Mouse (Mus musculus) forebrain, embryonic 12.5 days (tissue): ENCODE data around the gene Hsd17b6. TPM values are rescaled to one million over a fixed set of nuclear protein-coding genes. Genes with fewer than 3 reads are reported as not detected.

ENCODE experiments used
- ATAC-seq: fragments of 200-750 bp; cut with Nextera tagmentation; 2 replicates; pipeline ENCODE4 v1.8.0; 2017; ENCODE audit warnings: moderate TSS enrichment; ENCODE audit not compliant: low FRiP score
- H3K27ac ChIP-seq: fragments of 300-500 bp; sonication (generic); 2 replicates; pipeline ENCODE4 v1.5.1; 2016; ENCODE audit warnings: mild to moderate bottlenecking
- H3K27me3 ChIP-seq: fragments of 300-500 bp; sonication (generic); 2 replicates; pipeline ENCODE4 v1.6.1; 2016; ENCODE audit warnings: mild to moderate bottlenecking
- H3K36me3 ChIP-seq: fragments of 300-500 bp; sonication (generic); replicated peaks from 2 replicates; pipeline ENCODE4 v1.6.1; 2016; ENCODE audit warnings: mild to moderate bottlenecking
- H3K4me1 ChIP-seq: fragments of 300-500 bp; sonication (generic); 2 replicates; pipeline ENCODE4 v1.6.1; 2016
- H3K4me2 ChIP-seq: fragments of 300-500 bp; sonication (generic); 2 replicates; pipeline ENCODE4 v1.6.1; 2016; ENCODE audit warnings: mild to moderate bottlenecking, moderate library complexity
- H3K4me3 ChIP-seq: fragments of 300-500 bp; sonication (generic); replicated peaks from 2 replicates; pipeline ENCODE4 v1.5.1; 2016; ENCODE audit warnings: mild to moderate bottlenecking
- H3K9ac ChIP-seq: fragments of 300-500 bp; sonication (generic); 2 replicates; pipeline ENCODE4 v1.6.1; 2016; ENCODE audit warnings: mild to moderate bottlenecking
- H3K9me3 ChIP-seq: fragments of 300-500 bp; sonication (generic); 2 replicates; pipeline ENCODE4 v1.6.1; 2016
- whole genome bisulfite sequencing: fragments of 180-500 bp; shearing (Covaris S2); methylation state at CpG from one replicate; pipeline ENCODE4 v1.1.7; 2016; 5-methylcytosine and 5-hydroxymethylcytosine counted together
- polyA plus RNA-seq: library from polyadenylated mRNA; unstranded; fragments of >200 nt; fragmentation: Nextera tagmentation; extraction: Ambion mirVana; gene quantifications from 2 replicates; pipeline ENCODE4 v1.2.1, GENCODE M21; 2016

Hsd17b6 gene
- polyA plus RNA-seq, 1 experiment from 2014 or later: not detected

DNA sequence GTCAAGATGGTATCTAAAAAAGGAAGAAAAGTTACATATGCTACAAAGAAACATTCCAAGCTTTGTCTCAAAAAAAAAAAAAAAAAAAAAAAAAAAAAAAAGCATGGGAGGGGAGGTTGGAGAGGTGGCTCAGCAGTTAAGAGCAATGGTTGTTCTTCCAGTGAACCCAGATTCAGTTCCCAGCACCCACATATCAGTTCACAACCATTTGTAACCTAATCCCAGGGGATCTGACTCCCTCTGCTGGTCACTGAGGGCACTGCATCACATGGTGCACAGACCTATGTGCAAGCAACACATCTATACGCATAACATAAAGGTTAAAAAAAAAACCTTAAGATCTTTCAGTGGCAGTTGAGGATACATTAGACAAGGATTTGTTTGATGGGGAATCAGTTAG lies 9.2 kb downstream of the Hsd17b6 start:
- 0 out of 2 replicates have a peak, but pooled peaks cover 3% of the 10 kb centered on the region for H3K9me3 ChIP-seq
- H3K27me3 ChIP-seq: no peaks in the 10 kb centered on the region
- H3K36me3 ChIP-seq: no peaks in the 10 kb centered on the region
- H3K4me1 ChIP-seq: no peaks in the 10 kb centered on the region
- H3K4me2 ChIP-seq: no peak overlapping the region
- no peak overlapping the region for H3K4me3 ChIP-seq
- no peak for ATAC-seq
- WGBS: 93% methylated on average over 1 of the region's 1 CpGs
- H3K27ac ChIP-seq: no peak overlapping the region
- H3K9ac ChIP-seq: no peak overlapping the region

DNA sequence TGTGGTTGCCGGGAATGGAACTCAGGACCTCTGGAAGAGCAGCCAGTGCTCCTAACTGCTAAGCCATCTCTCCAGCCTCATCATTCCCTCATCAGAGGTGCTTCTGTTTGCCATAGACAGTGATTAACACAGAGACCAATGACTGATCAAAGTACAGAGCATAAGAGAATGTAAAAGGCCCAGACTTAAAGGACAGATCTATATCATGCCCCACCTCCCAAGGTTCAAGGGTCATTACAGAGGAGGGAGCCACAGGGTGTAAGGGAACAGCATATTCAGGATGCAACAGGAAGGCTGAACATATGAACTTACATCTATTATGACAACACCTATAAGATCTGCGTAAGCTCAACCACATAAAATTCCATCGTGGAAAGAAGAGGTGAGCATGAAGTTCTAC lies 10.7 kb downstream of the Hsd17b6 start:
- H3K9me3 ChIP-seq: 0 out of 2 replicates have a peak, but pooled peaks cover 3% of the 10 kb centered on the region
- no peaks in the 10 kb centered on the region for H3K27me3 ChIP-seq
- H3K27ac ChIP-seq: no peak overlapping the region
- H3K9ac ChIP-seq: no peak overlapping the region
- no peaks in the 10 kb centered on the region for H3K4me1 ChIP-seq
- H3K4me3 ChIP-seq: no peak overlapping the region
- H3K36me3 ChIP-seq: no peaks in the 10 kb centered on the region
- no peak overlapping the region for H3K4me2 ChIP-seq
- WGBS: 93% methylated on average over 3 of the region's 3 CpGs
- no peak for ATAC-seq

- Histone ChIP-seq H3K4me1 (peaks cover 24% of the 10 kb centered on the region), H3K9me3 (no peaks in the 10 kb centered on the region), H3K36me3 (no peaks in the 10 kb centered on the region), H3K4me3 (no peak overlapping the region), H3K4me2 (peak overlapping the region; percentile 33), H3K27ac (peak overlapping the region; percentile 75), H3K9ac (no peak overlapping the region; the same call in 1 of the 2 replicates), H3K27me3 (no peaks in the 10 kb centered on the region)
- WGBS: 14% methylated on average over 8 of the region's 8 CpGs
- ATAC-seq: no peak; the same call in 1 of the 2 replicates
These were observed 21.8 kb downstream of the Hsd17b6 start for GRCm38 (mm10) chr10:127985601-127986000.

GRCm38 (mm10) chr10:127984650-127985049 lies 22.8 kb downstream of the Hsd17b6 start:
- Histone ChIP-seq H3K9me3 (no peaks in the 10 kb centered on the region), H3K36me3 (no peaks in the 10 kb centered on the region), H3K4me1 (peaks cover 24% of the 10 kb centered on the region), H3K9ac (no peak overlapping the region), H3K27me3 (no peaks in the 10 kb centered on the region), H3K4me2 (no peak overlapping the region), H3K4me3 (no peak overlapping the region), H3K27ac (0 out of 2 replicates have a peak overlapping the region, but pooled peaks have one; percentile 75)
- no peak for ATAC-seq
- WGBS: 77% methylated on average over 5 of the region's 5 CpGs

- Histone ChIP-seq H3K27ac (no peak overlapping the region), H3K36me3 (no peaks in the 10 kb centered on the region), H3K4me2 (no peak overlapping the region), H3K4me1 (peaks cover 4% of the 10 kb centered on the region; the same call in 1 of the 2 replicates), H3K9ac (no peak overlapping the region), H3K27me3 (no peaks in the 10 kb centered on the region), H3K9me3 (no peaks in the 10 kb centered on the region), H3K4me3 (no peak overlapping the region)
- 3% methylated on average over 1 of the region's 1 CpGs for WGBS
- no peak for ATAC-seq
These were observed 31.9 kb downstream of the Hsd17b6 start for GRCm38 (mm10) chr10:127975503-127975902.

DNA sequence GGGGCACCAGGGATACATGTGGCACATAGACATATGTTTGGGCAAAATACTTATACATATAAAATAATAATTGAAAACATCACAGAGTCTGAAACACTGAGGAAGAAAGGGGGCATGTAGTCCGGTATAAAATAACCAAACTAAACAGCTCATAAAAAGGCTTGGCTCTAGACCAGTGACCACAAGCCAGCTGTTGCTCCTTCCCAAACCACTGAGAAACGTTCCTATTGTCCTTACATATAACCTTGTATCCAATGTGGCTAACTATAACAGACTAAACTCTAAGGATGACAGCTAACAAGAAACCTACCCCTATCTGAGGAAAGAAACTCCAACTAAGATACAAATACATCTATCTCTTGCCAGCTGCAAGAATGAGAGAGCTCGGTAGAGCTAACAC lies 33.3 kb downstream of the Hsd17b6 start:
- H3K36me3 ChIP-seq: no peaks in the 10 kb centered on the region
- WGBS: 87% methylated on average over 3 of the region's 3 CpGs
- H3K9ac ChIP-seq: no peak overlapping the region
- H3K9me3 ChIP-seq: no peaks in the 10 kb centered on the region
- peaks cover 4% of the 10 kb centered on the region; the same call in 1 of the 2 replicates for H3K4me1 ChIP-seq
- H3K4me2 ChIP-seq: no peak overlapping the region
- H3K27me3 ChIP-seq: no peaks in the 10 kb centered on the region
- no peak for ATAC-seq
- H3K4me3 ChIP-seq: no peak overlapping the region
- H3K27ac ChIP-seq: no peak overlapping the region

DNA sequence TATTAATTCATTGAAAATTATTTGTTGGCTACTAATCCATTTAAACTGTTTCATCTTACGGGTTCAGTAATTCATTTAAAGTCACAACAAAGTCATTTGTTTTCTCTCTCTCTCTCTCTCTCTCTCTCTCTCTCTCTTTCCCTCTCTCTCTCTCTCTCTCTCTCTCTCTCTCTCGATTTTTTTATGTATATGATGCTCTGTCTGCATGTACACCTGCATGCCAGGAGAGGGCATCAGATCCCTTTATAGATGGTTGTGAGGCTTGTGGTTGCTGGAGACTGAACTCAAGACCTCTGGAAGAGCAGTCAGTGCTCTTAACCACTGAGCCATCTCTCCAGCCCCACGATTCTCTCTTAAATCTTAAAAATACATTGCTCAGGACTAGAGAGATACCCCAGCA lies 36.3 kb downstream of the Hsd17b6 start:
- H3K4me1 ChIP-seq: peaks cover 4% of the 10 kb centered on the region; the same call in 1 of the 2 replicates
- H3K9me3 ChIP-seq: no peaks in the 10 kb centered on the region
- ATAC-seq: no peak
- no peak overlapping the region for H3K4me3 ChIP-seq
- no peaks in the 10 kb centered on the region for H3K27me3 ChIP-seq
- no peak overlapping the region for H3K4me2 ChIP-seq
- no peak overlapping the region for H3K27ac ChIP-seq
- H3K9ac ChIP-seq: no peak overlapping the region
- no peaks in the 10 kb centered on the region for H3K36me3 ChIP-seq
- 68% methylated on average over 3 of the region's 3 CpGs for WGBS

DNA sequence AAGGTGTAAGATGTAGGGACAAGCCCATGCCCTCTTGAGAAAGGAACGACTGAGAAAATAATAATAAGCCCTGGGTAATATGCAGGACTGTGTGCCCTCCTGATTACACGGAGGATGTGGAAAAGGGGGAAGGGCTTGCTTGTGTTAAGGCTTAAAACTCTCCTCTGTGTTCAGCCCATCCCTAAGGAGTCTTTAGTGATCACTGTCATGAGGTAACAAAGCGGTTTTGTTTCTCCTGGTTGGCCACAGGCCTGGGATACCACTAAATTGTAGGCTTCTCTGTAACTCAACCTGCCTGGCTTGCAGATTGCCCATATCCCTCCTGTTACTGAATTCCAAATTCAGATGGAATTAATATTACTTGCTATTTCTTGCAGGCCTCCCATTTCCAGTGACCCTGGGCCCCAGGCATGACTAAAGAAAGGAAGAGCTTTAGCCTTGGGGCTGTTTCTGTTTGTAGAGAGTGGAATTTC lies 37.0 kb downstream of the Hsd17b6 start:
- Histone ChIP-seq H3K9ac (no peak overlapping the region), H3K9me3 (no peaks in the 10 kb centered on the region), H3K4me3 (no peak overlapping the region), H3K36me3 (no peaks in the 10 kb centered on the region), H3K27ac (no peak overlapping the region), H3K4me2 (no peak overlapping the region), H3K4me1 (peaks cover 2% of the 10 kb centered on the region; the same call in 1 of the 2 replicates), H3K27me3 (no peaks in the 10 kb centered on the region)
- no peak for ATAC-seq
- WGBS: 64% methylated on average over 3 of the region's 3 CpGs

- WGBS: 83% methylated on average over 4 of the region's 4 CpGs
- no peaks in the 10 kb centered on the region for H3K4me1 ChIP-seq
- H3K27me3 ChIP-seq: no peaks in the 10 kb centered on the region
- no peak overlapping the region for H3K27ac ChIP-seq
- H3K4me3 ChIP-seq: no peak overlapping the region
- H3K9ac ChIP-seq: no peak overlapping the region
- ATAC-seq: no peak
- H3K4me2 ChIP-seq: no peak overlapping the region
- no peaks in the 10 kb centered on the region for H3K36me3 ChIP-seq
- H3K9me3 ChIP-seq: no peaks in the 10 kb centered on the region
These were observed 37.6 kb downstream of the Hsd17b6 start for GRCm38 (mm10) chr10:127969820-127970219.

- Histone ChIP-seq H3K9ac (no peak overlapping the region), H3K4me3 (no peak overlapping the region), H3K36me3 (no peaks in the 10 kb centered on the region), H3K27ac (no peak overlapping the region), H3K27me3 (no peaks in the 10 kb centered on the region), H3K4me2 (no peak overlapping the region), H3K4me1 (no peaks in the 10 kb centered on the region), H3K9me3 (no peaks in the 10 kb centered on the region)
- no peak for ATAC-seq
- WGBS: 91% methylated on average over 6 of the region's 6 CpGs
These were observed 40.9 kb downstream of the Hsd17b6 start for GRCm38 (mm10) chr10:127966506-127966905.

GRCm38 (mm10) chr10:127964004-127964403 lies 43.4 kb downstream of the Hsd17b6 start:
- WGBS: 81% methylated on average over 3 of the region's 3 CpGs
- no peak overlapping the region for H3K9ac ChIP-seq
- H3K27ac ChIP-seq: no peak overlapping the region
- no peak overlapping the region for H3K4me2 ChIP-seq
- no peaks in the 10 kb centered on the region for H3K36me3 ChIP-seq
- ATAC-seq: no peak
- H3K27me3 ChIP-seq: no peaks in the 10 kb centered on the region
- H3K4me1 ChIP-seq: no peaks in the 10 kb centered on the region
- no peak overlapping the region for H3K4me3 ChIP-seq
- H3K9me3 ChIP-seq: no peaks in the 10 kb centered on the region

DNA sequence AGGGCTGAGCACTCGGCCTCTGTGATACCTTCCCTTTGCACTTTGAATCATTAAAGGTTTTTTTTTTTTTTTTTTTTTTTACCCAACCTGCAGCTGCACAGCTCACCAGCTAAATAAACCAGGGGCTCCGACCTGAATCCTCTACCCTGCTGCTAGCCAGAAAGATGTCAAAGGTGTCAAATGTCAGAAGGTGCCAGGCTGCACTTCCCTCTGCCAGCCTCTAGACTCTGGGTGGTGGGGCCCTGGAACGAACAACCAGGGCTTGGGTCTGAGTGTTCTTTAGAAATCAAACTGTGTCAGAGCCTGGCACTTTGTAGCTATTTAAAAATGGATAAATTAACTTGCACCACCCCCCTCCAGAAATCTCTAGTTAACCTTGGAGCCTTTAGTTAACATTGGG lies 45.0 kb downstream of the Hsd17b6 start:
- 74% methylated on average over 3 of the region's 3 CpGs for WGBS
- no peak for ATAC-seq
- Histone ChIP-seq H3K36me3 (no peaks in the 10 kb centered on the region), H3K27me3 (no peaks in the 10 kb centered on the region), H3K4me3 (no peak overlapping the region), H3K4me1 (no peaks in the 10 kb centered on the region), H3K9ac (no peak overlapping the region), H3K4me2 (no peak overlapping the region), H3K27ac (no peak overlapping the region), H3K9me3 (no peaks in the 10 kb centered on the region)

- no peaks in the 10 kb centered on the region for H3K9me3 ChIP-seq
- WGBS: 90% methylated on average over 7 of the region's 7 CpGs
- no peaks in the 10 kb centered on the region for H3K27me3 ChIP-seq
- no peak for ATAC-seq
- no peaks in the 10 kb centered on the region for H3K36me3 ChIP-seq
- H3K4me2 ChIP-seq: no peak overlapping the region
- H3K27ac ChIP-seq: no peak overlapping the region
- no peak overlapping the region for H3K9ac ChIP-seq
- no peaks in the 10 kb centered on the region for H3K4me1 ChIP-seq
- no peak overlapping the region for H3K4me3 ChIP-seq
These were observed 48.2 kb downstream of the Hsd17b6 start for GRCm38 (mm10) chr10:127959161-127959679.
